Mouse (Mus musculus) forebrain, embryonic 11.5 days (tissue): ENCODE results near the gene Dlec1. TPM values are rescaled to one million over a fixed set of nuclear protein-coding genes. Genes with fewer than 3 reads are reported as not detected.

Source experiments
- ATAC-seq: fragments of 200-750 bp; cut with Nextera tagmentation; replicated peaks from 2 replicates; pipeline ENCODE4 v1.8.0; 2017; ENCODE audit warnings: moderate TSS enrichment; ENCODE audit not compliant: low FRiP score
- DNase-seq: peaks from one replicate; pipeline ENCODE4 v3.0.0-alpha.2; 2017; ENCODE audit warnings: low spot score
- H3K27ac ChIP-seq: fragments of 300-500 bp; sonication (generic); 2 replicates; pipeline ENCODE4 v1.5.1; 2014; ENCODE audit warnings: low read depth, low read length
- H3K27me3 ChIP-seq: fragments of 300-500 bp; sonication (generic); 2 replicates; pipeline ENCODE4 v1.6.1; 2014; ENCODE audit warnings: mild to moderate bottlenecking, low read length, mixed read lengths; ENCODE audit not compliant: control insufficient read depth, insufficient read depth
- H3K36me3 ChIP-seq: fragments of 300-500 bp; sonication (generic); 2 replicates; pipeline ENCODE4 v1.6.1; 2014; ENCODE audit warnings: mild to moderate bottlenecking, low read length, moderate library complexity, mixed read lengths; ENCODE audit not compliant: control insufficient read depth, insufficient read depth
- H3K4me1 ChIP-seq: fragments of 300-500 bp; sonication (generic); replicated peaks from 2 replicates; pipeline ENCODE4 v1.6.1; 2014; ENCODE audit warnings: low read length, mixed read lengths; ENCODE audit not compliant: control insufficient read depth, insufficient read depth
- H3K4me2 ChIP-seq: fragments of 300-500 bp; sonication (generic); 2 replicates; pipeline ENCODE4 v1.6.1; 2014; ENCODE audit warnings: low read depth, mild to moderate bottlenecking, low read length, moderate library complexity, mixed read lengths; ENCODE audit not compliant: severe bottlenecking
- H3K4me3 ChIP-seq: fragments of 300-500 bp; sonication (generic); 2 replicates; pipeline ENCODE4 v1.5.1; 2014; ENCODE audit warnings: low read depth, low read length
- H3K9ac ChIP-seq: fragments of 300-500 bp; sonication (generic); 2 replicates; pipeline ENCODE4 v1.6.1; 2014; ENCODE audit warnings: low read length
- H3K9me3 ChIP-seq: fragments of 300-500 bp; sonication (generic); 2 replicates; pipeline ENCODE4 v1.6.1; 2016; ENCODE audit warnings: low read length, mixed read lengths; ENCODE audit not compliant: control insufficient read depth
- WGBS: fragments of 180-500 bp; shearing (Covaris S2); extraction: QIAGEN DNeasy Blood & Tissue Kit; methylation state at CpG from one replicate; pipeline ENCODE4 v1.1.7; 2014; 5-methylcytosine and 5-hydroxymethylcytosine counted together
- polyA plus RNA-seq: library from polyadenylated mRNA; unstranded; fragments of >200 nt; fragmentation: Nextera tagmentation; extraction: Ambion mirVana; gene quantifications from 2 replicates; pipeline ENCODE4 v1.2.1, GENCODE M21; 2014

Dlec1 gene
- polyA plus RNA-seq, 1 experiment from 2014 or later, result 2.0 TPM

DNA sequence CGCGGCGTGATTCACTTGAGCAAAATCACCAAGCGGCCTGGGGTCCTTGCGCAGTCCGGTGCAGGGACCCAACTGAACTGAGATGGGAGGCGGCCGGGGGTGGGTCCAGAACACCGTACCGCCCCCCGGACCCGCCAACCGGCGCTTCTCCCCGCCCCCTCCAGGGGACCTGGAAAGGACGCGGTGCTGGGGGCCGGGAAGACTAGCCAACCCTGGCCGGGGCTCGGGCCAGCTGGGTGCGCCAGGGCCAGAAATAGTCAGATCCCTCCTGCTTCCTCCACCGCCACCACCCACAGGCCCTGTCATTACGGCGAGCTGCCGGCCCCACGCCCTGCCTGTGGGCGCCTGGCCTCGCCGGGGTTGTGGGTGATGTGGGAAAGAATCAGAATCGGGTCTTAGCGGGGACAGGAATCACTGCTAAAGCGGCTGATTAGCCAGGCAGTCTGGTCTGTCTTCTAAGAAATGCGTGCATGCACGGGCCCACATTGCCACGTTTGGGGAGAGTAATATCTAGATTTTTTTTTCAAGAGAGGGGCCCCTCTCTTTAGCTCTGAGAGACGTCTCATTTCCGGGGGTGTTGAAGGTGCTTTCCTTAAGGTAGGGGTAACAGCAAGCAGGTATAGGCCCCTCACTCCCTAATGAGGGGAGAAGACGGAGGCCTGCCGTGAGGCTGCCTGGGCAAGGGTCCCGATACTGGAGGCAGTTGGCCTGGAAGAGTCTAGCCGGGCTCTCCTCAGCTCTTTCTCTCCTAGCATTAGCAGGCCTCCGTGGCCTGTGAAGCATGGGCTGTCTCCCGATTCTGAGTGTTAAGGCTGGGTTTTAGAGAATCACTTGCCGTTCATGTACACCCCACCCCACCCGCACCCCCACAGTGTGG lies 8.6 kb upstream of the Dlec1 start, which contains the start of gene Plcd1:
TSS of gene Plcd1 (minus strand) at position 84 of the 877 bp plus-strand sequence.
- H3K27me3 ChIP-seq, result peaks cover 31% of the 10 kb centered on the region
- no peaks in the 10 kb centered on the region for H3K36me3 ChIP-seq
- ATAC-seq (peak; percentile 66), DNase-seq (peak; percentile 82)
- H3K9me3 ChIP-seq, result no peaks in the 10 kb centered on the region
- peak within 1 kb of the TSS; percentile 42 for H3K4me3 ChIP-seq
- H3K4me1 ChIP-seq, result peaks cover 6% of the 10 kb centered on the region; the same call in 1 of the 2 replicates
- 10% methylated on average over 38 of the region's 45 CpGs for WGBS
- H3K9ac ChIP-seq, result peak within 1 kb of the TSS; percentile 51
- peak within 1 kb of the TSS; percentile 82 for H3K4me2 ChIP-seq
- no peak within 1 kb of the TSS for H3K27ac ChIP-seq

DNA sequence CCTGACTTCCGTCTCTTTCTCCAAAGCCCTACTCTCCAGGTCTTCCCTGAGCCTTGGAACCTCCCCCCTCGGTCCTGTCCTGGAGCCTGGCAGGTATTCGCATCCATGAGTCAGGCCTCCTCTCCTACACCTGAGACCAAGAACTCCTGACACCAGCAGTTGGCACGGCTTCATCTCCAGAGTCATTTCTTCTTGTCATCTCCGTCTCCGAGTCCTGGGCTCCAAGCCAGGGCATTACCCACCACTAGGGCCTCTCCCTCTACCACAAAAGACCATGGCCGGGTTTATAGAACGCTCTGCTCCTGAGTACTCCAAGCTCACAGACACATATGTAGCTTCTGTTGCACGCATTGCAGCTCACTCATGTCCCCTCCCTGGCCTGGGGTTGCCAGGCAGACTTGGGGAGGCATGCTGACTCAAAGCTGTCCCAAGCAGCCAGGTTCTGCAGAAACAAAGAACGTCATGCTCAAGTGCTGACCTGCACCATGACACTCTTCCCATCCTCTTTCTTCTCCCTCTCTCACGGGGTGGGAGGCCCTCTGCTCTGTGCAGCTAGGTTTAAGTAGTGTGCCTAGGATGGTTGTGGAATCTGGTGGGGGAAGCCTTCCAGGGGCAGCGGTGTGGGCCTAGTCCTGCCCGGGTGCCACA lies 7.7 kb upstream of the Dlec1 start:
- no peak overlapping the region for H3K4me3 ChIP-seq
- H3K9me3 ChIP-seq, result no peaks in the 10 kb centered on the region
- ATAC-seq, result no peak
- peaks cover 3% of the 10 kb centered on the region; the same call in 1 of the 2 replicates for H3K4me1 ChIP-seq
- H3K27ac ChIP-seq, result no peak overlapping the region
- 73% methylated on average over 13 of the region's 13 CpGs for WGBS
- no peak overlapping the region for H3K4me2 ChIP-seq
- DNase-seq, result no peak
- no peak overlapping the region for H3K9ac ChIP-seq
- H3K36me3 ChIP-seq, result no peaks in the 10 kb centered on the region
- H3K27me3 ChIP-seq, result peaks cover 31% of the 10 kb centered on the region

DNA sequence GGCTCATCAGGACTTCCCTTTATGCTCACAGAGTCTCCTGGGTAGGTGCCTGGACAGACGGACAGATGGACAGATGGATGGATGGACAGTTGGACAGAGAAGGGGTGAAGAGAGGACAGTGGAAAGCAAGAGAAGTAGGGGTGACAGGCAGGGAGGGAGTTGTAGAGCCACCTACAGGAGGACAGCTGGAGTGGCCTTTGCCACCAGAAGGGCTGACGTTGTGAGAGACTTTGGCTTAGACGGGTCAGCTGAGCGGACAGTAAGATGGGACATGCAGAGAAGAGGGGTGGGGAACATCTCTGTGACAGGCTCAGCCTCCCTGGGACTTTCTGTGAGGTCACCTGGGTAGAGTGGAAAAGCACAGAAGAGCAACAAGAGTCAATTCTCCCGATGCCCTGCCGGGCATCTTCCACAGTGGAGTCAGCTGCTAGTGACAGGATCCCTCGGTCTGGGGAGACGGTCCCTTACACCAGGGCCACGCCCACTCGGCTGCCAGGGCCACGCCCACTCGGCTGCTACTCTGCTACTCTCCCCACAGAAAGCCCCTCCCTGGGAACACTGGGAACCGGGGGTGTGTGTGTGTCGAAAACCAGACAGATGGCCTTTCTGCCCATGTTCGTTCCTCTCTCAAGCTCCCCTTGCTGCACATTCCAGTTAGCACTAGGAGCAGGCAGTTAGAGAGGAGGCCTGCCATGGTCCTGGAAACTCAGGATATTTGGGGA lies 1.9 kb upstream of the Dlec1 start:
- no peak for ATAC-seq

DNA sequence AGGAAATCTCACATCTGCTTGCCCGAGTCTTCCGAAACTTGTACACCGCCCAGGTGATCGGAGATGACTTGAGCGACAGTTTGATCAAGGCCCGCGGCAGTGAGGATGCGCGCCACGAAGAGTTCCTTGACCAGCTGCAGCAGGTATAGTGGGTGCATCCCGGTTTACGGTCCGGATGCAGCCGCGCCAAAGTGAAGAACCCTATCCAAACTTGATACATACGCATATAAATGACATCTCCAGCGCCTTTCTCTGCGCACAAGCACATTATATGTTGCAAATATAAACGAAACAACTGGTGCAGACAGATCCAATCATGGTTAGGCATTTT lies 470 bp downstream of the Dlec1 start:
- Histone ChIP-seq H3K36me3 (no peaks in the 10 kb centered on the region), H3K4me3 (peak overlapping the region; percentile 38), H3K4me2 (peak overlapping the region; percentile 63), H3K27ac (no peak overlapping the region), H3K9ac (peak overlapping the region; percentile 4; the same call in 1 of the 2 replicates), H3K9me3 (no peaks in the 10 kb centered on the region), H3K27me3 (peaks cover 5% of the 10 kb centered on the region), H3K4me1 (peaks cover 5% of the 10 kb centered on the region; the same call in 1 of the 2 replicates)
- DNase-seq (no peak), ATAC-seq (no peak)
- 4% methylated on average over 19 of the region's 19 CpGs for WGBS

More for the DNA sequence above, 1.9 kb upstream of the Dlec1 start:
- H3K27me3 ChIP-seq, result peaks cover 5% of the 10 kb centered on the region
- no peaks in the 10 kb centered on the region for H3K9me3 ChIP-seq
- no peak for DNase-seq
- no peak overlapping the region for H3K27ac ChIP-seq
- H3K4me2 ChIP-seq, result no peak overlapping the region
- H3K4me3 ChIP-seq, result no peak overlapping the region
- H3K4me1 ChIP-seq, result peaks cover 5% of the 10 kb centered on the region; the same call in 1 of the 2 replicates
- no peaks in the 10 kb centered on the region for H3K36me3 ChIP-seq
- WGBS, result 17% methylated on average over 15 of the region's 15 CpGs
- no peak overlapping the region for H3K9ac ChIP-seq

DNA sequence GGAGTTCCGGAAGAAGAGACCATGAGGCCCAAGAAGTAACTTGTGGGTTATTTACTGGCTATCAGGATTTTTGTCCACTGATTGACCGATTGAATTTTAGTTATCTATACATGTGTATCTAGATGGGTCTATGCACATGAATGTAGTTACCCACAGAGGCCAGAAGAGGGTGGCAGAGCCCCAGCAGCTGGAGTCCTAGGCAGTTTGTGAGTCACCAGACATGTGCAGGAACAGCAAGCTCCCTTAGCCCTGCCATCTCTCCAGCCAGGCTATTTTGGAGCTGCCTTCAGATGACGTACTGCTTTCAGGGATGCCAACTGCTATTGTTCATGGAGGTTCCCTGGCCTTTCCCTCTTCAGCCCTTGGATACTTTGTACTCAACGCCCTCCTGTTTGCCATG lies 5.3 kb downstream of the Dlec1 start:
- Histone ChIP-seq H3K27me3 (peaks cover 5% of the 10 kb centered on the region), H3K4me3 (no peak overlapping the region), H3K4me2 (no peak overlapping the region), H3K36me3 (no peaks in the 10 kb centered on the region), H3K9ac (no peak overlapping the region), H3K9me3 (no peaks in the 10 kb centered on the region), H3K4me1 (peaks cover 5% of the 10 kb centered on the region; the same call in 1 of the 2 replicates), H3K27ac (no peak overlapping the region)
- WGBS, result 86% methylated on average over 4 of the region's 4 CpGs
- ATAC-seq, result no peak
- DNase-seq, result no peak

DNA sequence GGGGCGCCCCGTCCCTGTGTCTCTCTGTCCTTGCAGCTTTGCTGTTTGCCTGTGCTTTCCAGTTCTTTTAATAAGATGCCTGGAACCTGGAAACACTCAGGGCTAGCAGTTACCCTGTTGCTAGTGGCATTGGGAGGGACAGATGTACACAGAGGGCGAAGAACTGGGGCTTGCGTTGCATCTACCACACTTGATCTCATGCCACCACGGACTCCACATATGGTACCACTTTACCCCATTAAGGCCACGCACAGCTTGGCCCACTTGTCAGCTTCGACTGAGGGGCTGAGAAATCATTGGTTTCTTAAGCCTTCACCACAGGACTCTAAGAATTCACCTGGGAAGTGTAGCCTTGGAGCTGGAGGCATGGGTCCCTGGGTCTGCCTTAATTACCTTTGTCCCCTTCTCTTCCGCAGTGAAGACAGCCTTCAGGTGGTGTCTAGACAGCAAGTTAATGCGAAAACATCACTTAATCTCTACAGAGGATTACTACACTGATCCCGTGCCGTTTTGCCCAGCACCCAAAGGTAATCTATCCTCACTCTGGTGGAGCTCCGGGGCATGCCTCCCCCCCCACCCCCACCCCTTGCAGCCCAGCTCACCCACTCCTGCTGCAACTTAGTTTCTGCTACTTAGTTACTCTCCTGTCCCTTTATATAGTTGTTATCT lies 7.5 kb downstream of the Dlec1 start:
- DNase-seq (no peak), ATAC-seq (no peak)
- Histone ChIP-seq H3K27ac (no peak overlapping the region), H3K27me3 (no peaks in the 10 kb centered on the region), H3K36me3 (no peaks in the 10 kb centered on the region), H3K4me2 (no peak overlapping the region), H3K9ac (no peak overlapping the region), H3K4me1 (no peaks in the 10 kb centered on the region; the same call in 1 of the 2 replicates), H3K9me3 (no peaks in the 10 kb centered on the region), H3K4me3 (no peak overlapping the region)
- WGBS, result 51% methylated on average over 12 of the region's 12 CpGs

DNA sequence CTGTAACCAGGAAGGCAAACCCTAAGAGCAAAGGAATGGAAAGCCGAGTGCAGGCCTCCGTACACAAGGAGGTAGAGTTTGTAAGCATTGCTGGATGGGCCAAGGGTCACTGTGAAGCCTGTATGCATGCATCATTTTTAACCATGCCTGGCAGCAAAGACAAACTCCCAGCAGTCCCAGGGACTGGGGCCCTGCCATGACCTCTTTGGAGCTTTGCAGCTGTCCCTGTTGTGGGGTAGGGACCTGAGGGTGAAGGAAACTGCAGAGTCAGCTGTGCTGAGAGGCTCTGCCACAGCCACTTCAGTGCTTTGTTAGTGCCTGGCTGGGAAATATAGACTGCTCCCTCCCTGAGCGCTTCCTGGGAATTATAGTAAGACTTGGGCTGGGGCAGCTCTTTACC lies 8.4 kb downstream of the Dlec1 start:
- 40% methylated on average over 3 of the region's 3 CpGs for WGBS
- no peak overlapping the region for H3K27ac ChIP-seq
- no peak overlapping the region for H3K4me2 ChIP-seq
- no peaks in the 10 kb centered on the region for H3K36me3 ChIP-seq
- DNase-seq, result no peak
- no peaks in the 10 kb centered on the region; the same call in 1 of the 2 replicates for H3K4me1 ChIP-seq
- H3K27me3 ChIP-seq, result no peaks in the 10 kb centered on the region
- H3K4me3 ChIP-seq, result no peak overlapping the region
- ATAC-seq, result no peak
- H3K9me3 ChIP-seq, result no peaks in the 10 kb centered on the region
- no peak overlapping the region; the same call in 1 of the 2 replicates for H3K9ac ChIP-seq

DNA sequence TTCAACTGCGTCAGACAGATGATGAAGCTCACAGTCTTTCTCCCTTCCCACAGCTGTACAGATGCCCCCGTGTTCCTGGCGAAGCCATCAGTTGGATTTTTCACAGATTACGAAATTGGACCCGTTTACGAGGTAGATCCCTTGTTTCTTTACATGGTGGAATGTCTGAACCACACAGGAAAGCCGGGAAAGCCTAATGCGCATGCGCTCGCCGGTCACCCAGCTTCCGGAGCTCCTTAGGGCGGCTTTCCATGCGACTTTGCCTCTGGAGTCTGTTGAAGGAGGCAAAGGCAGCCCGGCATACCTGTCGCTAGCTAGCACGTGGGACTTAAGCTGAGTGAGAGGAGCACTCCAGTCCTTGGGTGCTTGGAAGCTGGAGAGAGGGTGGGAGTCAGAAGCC lies 12.6 kb downstream of the Dlec1 start:
- no peak for ATAC-seq
- H3K9me3 ChIP-seq, result no peaks in the 10 kb centered on the region
- H3K9ac ChIP-seq, result no peak overlapping the region
- H3K27ac ChIP-seq, result no peak overlapping the region
- no peaks in the 10 kb centered on the region for H3K27me3 ChIP-seq
- WGBS, result 88% methylated on average over 17 of the region's 17 CpGs
- H3K4me1 ChIP-seq, result peaks cover 3% of the 10 kb centered on the region; the same call in 1 of the 2 replicates
- no peaks in the 10 kb centered on the region for H3K36me3 ChIP-seq
- no peak overlapping the region for H3K4me2 ChIP-seq
- H3K4me3 ChIP-seq, result no peak overlapping the region
- no peak for DNase-seq
